Mouse (Mus musculus): Measurements from ENCODE around the gene Chpf.

GRCm38 (mm10) chr1:75425796-75426471 lies 53.2 kb downstream of the Chpf start:
- TF ChIP-seq POLR2A (IDR thresholded peaks at IDR 0.05; ENCODE audit: borderline replicate concordance, extremely low read depth, low read depth, low read length) (no peak), CTCF (IDR thresholded peaks at IDR 0.05; ENCODE audit: insufficient read depth, low read length) (peak; percentile 63)
